Mouse (Mus musculus) ES-E14 (cell line): Measurements from ENCODE around the gene Dock2. TPM values are rescaled to one million over a fixed set of nuclear protein-coding genes. Genes with fewer than 3 reads are reported as not detected.

Experiments used
- DNase-seq: peaks from one replicate; pipeline ENCODE4 v3.0.0-alpha.2; 2013; ENCODE audit warnings: low read depth, low spot score
- H3K27ac ChIP-seq: 2 replicates; pipeline ENCODE4 v1.5.1; 2012; ENCODE audit warnings: low read depth, mild to moderate bottlenecking, low read length, moderate library complexity, mixed read lengths; ENCODE audit not compliant: poor library complexity, insufficient read depth, severe bottlenecking
- H3K36me3 ChIP-seq: 2 replicates; pipeline ENCODE4 v1.6.1; 2012; ENCODE audit warnings: mild to moderate bottlenecking, low read length, moderate library complexity, mixed read lengths; ENCODE audit not compliant: control insufficient read depth, poor library complexity, insufficient read depth, severe bottlenecking
- H3K4me1 ChIP-seq, 2 experiments: fragments of 150-350 bp in 1 of 2; sonication (generic) in 1 of 2; 2 replicates each; pipeline ENCODE4 v1.6.1; 2012; ENCODE audit warnings: low read length in 2 of 2, mild to moderate bottlenecking in 1 of 2, mixed read lengths in 1 of 2; ENCODE audit not compliant: control insufficient read depth in 2 of 2, insufficient read depth in 2 of 2, poor library complexity in 1 of 2
- H3K4me3 ChIP-seq, 2 experiments: fragments of 150-350 bp in 1 of 2; sonication (generic) in 1 of 2; 2 replicates each; pipeline ENCODE4 v1.5.1; 2012; ENCODE audit warnings: low read length in 2 of 2, low read depth in 1 of 2, mild to moderate bottlenecking in 1 of 2, mixed read lengths in 1 of 2; ENCODE audit not compliant: insufficient read depth in 1 of 2, poor library complexity in 1 of 2, severe bottlenecking in 1 of 2
- H3K9ac ChIP-seq: 2 replicates; pipeline ENCODE4 v1.6.1; 2012; ENCODE audit warnings: low read depth, mild to moderate bottlenecking, low read length, mixed read lengths; ENCODE audit not compliant: poor library complexity, insufficient read depth, severe bottlenecking
- H3K9me3 ChIP-seq: fragments of 150-350 bp; sonication (generic); 2 replicates; pipeline ENCODE4 v1.6.1; 2012; ENCODE audit warnings: low read depth, mild to moderate bottlenecking, low read length; ENCODE audit not compliant: control insufficient read depth, insufficient read depth
- CHD2 ChIP-seq: IDR thresholded peaks from 2 replicates; pipeline ENCODE4 v1.6.1; 2014; ENCODE audit warnings: mild to moderate bottlenecking, low read depth, low read length, inconsistent platforms
- HCFC1 ChIP-seq: IDR thresholded peaks from 2 replicates; pipeline ENCODE4 v1.6.1; 2012; ENCODE audit warnings: low read length, inconsistent platforms, borderline replicate concordance; ENCODE audit not compliant: insufficient read depth
- MAFK ChIP-seq: IDR thresholded peaks from 2 replicates; pipeline ENCODE4 v1.6.1; 2014; ENCODE audit warnings: mild to moderate bottlenecking, low read depth, low read length, inconsistent platforms; ENCODE audit not compliant: insufficient read depth
- ZC3H11A ChIP-seq: IDR thresholded peaks from 2 replicates; pipeline ENCODE4 v1.6.1; 2012; ENCODE audit warnings: low read depth, mild to moderate bottlenecking, inconsistent platforms, low read length, borderline replicate concordance
- ZNF384 ChIP-seq: IDR thresholded peaks from 2 replicates; pipeline ENCODE4 v1.6.1; 2012; ENCODE audit warnings: low read depth, low read length, inconsistent platforms
- in situ Hi-C, 2 experiments: fragments of 600-800 bp; cut with MboI; formaldehyde crosslinking; loops; one replicate each; pipeline ENCODE4 v1.15.1; 2025; ENCODE audit warnings: low sequenced_read_pairs in 2 of 2, inconsistent platforms in 1 of 2; ENCODE audit not compliant: unreplicated experiment in 2 of 2
- total RNA-seq: library from RNA; depleted of rRNA; stranded (reverse); fragments of 300-350 nt; gene quantifications from 2 replicates; pipeline ENCODE4 v1.2.3, GENCODE M21; 2012

Gene Dock2
- total RNA-seq, 1 experiment, result 1.7 TPM

DNA sequence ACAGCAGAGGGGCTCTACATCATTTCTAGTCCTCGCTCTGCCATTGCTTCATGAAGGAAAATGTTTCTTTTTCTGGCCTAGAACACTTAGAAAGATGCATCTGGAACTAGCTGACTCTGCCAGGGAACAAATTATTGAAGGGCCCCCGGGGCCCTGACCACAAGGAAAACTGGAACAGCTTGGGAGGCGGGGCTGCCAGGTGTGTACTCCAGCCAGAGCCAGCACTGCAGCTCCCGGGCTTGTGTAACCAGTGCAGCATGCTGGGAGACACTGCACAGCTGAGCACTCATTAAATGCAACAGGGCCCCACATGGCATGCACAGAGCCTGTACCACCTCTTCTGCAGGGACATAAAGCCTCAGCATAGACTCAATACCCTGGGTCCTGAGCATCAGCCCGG is 265.1 kb downstream of the Dock2 start:
- no peak overlapping the region for H3K4me3 ChIP-seq
- no peaks in the 10 kb centered on the region for H3K9me3 ChIP-seq
- H3K27ac ChIP-seq, result no peak overlapping the region
- no peaks in the 10 kb centered on the region for H3K36me3 ChIP-seq
- no peaks in the 10 kb centered on the region; a peak in 1 of 4 replicates for H3K4me1 ChIP-seq
- H3K9ac ChIP-seq, result no peak overlapping the region
- no peak for TF ChIP-seq ZC3H11A
- TF ChIP-seq ZNF384, result no peak
- no peak for TF ChIP-seq HCFC1
- TF ChIP-seq CHD2, result no peak
- TF ChIP-seq MAFK, result no peak
- no peak for DNase-seq
- in situ Hi-C loops, result no loop called here

DNA sequence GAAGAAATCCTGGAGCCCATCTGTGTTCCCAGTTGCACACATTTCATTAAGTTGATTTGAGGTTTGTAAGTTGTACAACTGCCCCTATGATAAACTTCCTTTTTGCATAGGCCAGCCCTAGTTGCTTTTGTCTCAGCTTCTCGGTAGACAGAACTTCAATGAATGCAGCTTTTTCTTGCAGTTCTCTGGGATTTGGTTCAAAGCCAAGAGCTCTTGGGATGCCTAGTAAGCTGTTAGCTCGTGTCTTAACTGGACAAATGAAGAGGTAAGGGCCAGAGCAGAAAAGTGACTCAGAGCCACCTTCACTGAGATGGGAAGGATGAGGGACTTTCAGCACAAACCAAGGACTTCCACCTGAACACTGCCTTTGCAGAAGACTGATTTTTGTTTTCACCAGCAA is 266.7 kb downstream of the Dock2 start:
- Histone ChIP-seq H3K4me1 (no peaks in the 10 kb centered on the region; a peak in 1 of 4 replicates), H3K9ac (no peak overlapping the region), H3K9me3 (no peaks in the 10 kb centered on the region), H3K4me3 (no peak overlapping the region), H3K36me3 (no peaks in the 10 kb centered on the region), H3K27ac (no peak overlapping the region)
- in situ Hi-C loops, result no loop called here
- TF ChIP-seq CHD2, result no peak
- TF ChIP-seq ZC3H11A, result no peak
- TF ChIP-seq HCFC1, result no peak
- no peak for TF ChIP-seq MAFK
- TF ChIP-seq ZNF384, result no peak
- no peak for DNase-seq

DNA sequence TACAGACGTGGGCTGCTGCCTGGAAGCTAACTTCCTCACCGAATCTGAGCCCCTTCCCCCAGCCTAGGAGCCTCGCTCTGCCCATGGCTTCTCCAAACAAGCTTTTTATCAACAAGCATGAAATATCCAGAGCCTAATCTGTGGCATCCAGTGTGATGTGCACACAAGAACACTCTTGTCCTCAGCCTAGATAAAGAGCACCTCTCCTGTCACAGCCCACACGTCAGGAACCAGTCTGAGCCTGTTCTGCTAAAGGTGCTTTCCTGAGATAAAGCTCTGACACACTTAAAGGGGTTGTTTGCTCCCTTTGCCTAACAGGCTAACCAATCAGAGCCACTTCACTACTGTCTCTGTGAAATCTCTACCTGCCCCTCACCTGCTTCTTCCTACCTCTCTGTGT is 268.4 kb downstream of the Dock2 start:
- in situ Hi-C loops, result no loop called here
- no peak for DNase-seq
- Histone ChIP-seq H3K4me3 (no peak overlapping the region), H3K9me3 (no peaks in the 10 kb centered on the region), H3K9ac (no peak overlapping the region), H3K27ac (no peak overlapping the region), H3K4me1 (no peaks in the 10 kb centered on the region; a peak in 1 of 4 replicates), H3K36me3 (no peaks in the 10 kb centered on the region)
- no peak for TF ChIP-seq ZC3H11A
- no peak for TF ChIP-seq ZNF384
- TF ChIP-seq MAFK, result no peak
- TF ChIP-seq HCFC1, result no peak
- TF ChIP-seq CHD2, result no peak

DNA sequence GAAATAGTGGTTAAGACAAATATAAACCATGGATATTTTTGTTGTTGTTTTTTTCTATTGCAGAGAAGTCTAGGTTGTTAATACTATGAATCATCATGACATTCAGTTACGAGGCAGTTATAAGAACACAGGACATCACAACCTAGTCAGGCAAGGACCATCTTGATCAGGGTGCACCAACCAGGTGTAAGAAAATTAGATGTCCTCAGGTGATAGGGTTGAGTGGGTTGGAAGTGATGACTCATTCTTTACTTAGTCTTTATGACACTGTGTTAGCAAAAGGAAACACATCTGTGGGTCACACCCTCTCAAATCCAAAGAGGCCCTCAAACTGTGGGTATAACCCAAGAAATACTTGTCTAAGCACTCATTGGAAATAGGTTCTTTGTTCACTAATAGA is 277.3 kb downstream of the Dock2 start:
- Histone ChIP-seq H3K9me3 (no peaks in the 10 kb centered on the region), H3K4me1 (no peaks in the 10 kb centered on the region), H3K9ac (no peak overlapping the region), H3K4me3 (no peak overlapping the region), H3K36me3 (no peaks in the 10 kb centered on the region), H3K27ac (no peak overlapping the region)
- TF ChIP-seq MAFK (no peak), CHD2 (no peak), HCFC1 (no peak), ZNF384 (no peak), ZC3H11A (no peak)
- no peak for DNase-seq
- in situ Hi-C loops, result no loop called here

DNA sequence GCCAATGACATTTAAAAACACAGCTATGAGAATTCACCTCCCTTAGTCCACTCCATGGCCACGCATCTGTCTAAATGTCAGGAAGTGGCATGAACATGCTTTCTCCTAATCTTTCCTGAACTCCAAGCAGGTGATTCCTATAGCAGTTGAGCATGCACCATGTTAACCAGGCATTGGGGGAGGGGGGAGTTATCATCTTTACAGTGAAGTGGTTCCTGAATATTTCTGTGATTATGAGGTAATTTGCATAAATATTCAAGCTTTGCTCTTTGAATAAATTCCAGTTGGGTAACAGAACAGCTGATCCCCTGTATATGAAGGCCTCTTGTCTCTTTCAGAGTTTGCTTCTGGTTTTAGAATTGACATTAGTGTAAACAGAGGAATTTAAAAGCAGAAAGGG is 284.0 kb downstream of the Dock2 start:
- DNase-seq, result no peak
- H3K4me1 ChIP-seq, result peaks cover 0 to 6% of the 10 kb centered on the region in 2 experiments; a peak in 2 of 4 replicates
- in situ Hi-C loops, result no loop called here
- H3K9me3 ChIP-seq, result no peaks in the 10 kb centered on the region
- no peak overlapping the region for H3K27ac ChIP-seq
- no peak for TF ChIP-seq CHD2
- TF ChIP-seq ZC3H11A, result no peak
- no peak for TF ChIP-seq ZNF384
- TF ChIP-seq MAFK, result no peak
- no peak for TF ChIP-seq HCFC1
- H3K9ac ChIP-seq, result no peak overlapping the region
- no peak overlapping the region for H3K4me3 ChIP-seq
- no peaks in the 10 kb centered on the region for H3K36me3 ChIP-seq
